Mouse (Mus musculus) ES-Bruce4 (cell line): ENCODE data around the gene Fam117a.

Source experiments
- CTCF ChIP-seq: IDR thresholded peaks from one replicate; pipeline ENCODE4 v1.8.1; 2011; ENCODE audit warnings: low read depth, low read length
- EP300 ChIP-seq: IDR thresholded peaks from 2 replicates; pipeline ENCODE4 v1.6.1; 2011; ENCODE audit warnings: low read depth, low read length; ENCODE audit not compliant: insufficient read depth
- POLR2A ChIP-seq: IDR thresholded peaks from one replicate; pipeline ENCODE4 v1.8.1; 2011; ENCODE audit warnings: low read length; ENCODE audit not compliant: insufficient read depth

- TF ChIP-seq POLR2A (no peak), CTCF (no peak), EP300 (no peak)
Measured at GRCm38 (mm10) chr11:95415931-95416330, 79.1 kb downstream of the Fam117a start.
